Mouse (Mus musculus) megakaryocyte, embryonic 14.5 days (primary cell): Measurements from ENCODE around the gene Isg20. TPM values are rescaled to one million over a fixed set of nuclear protein-coding genes. Genes with fewer than 3 reads are reported as not detected.

ENCODE experiments used
- H3K27me3 ChIP-seq: replicated peaks from 2 replicates; pipeline ENCODE3; 2012; ENCODE audit warnings: inconsistent platforms
- H3K36me3 ChIP-seq: replicated peaks from 2 replicates; pipeline ENCODE3; 2012; ENCODE audit warnings: low read length, inconsistent platforms, mixed read lengths
- H3K4me1 ChIP-seq: 2 replicates; pipeline ENCODE4 v1.6.1; 2012; ENCODE audit warnings: inconsistent platforms
- H3K4me3 ChIP-seq: replicated peaks from 2 replicates; pipeline ENCODE3; 2012; ENCODE audit warnings: moderate library complexity, mild to moderate bottlenecking, inconsistent platforms
- H3K9me3 ChIP-seq: 2 replicates; pipeline ENCODE4 v1.6.1; 2012; ENCODE audit warnings: inconsistent platforms
- FLI1 ChIP-seq: IDR thresholded peaks from 2 replicates; pipeline ENCODE4 v1.6.1; 2012; ENCODE audit warnings: low read length, inconsistent platforms, mixed read lengths
- GATA1 ChIP-seq: IDR thresholded peaks from 3 replicates; pipeline ENCODE4 v1.6.1; 2012; ENCODE audit warnings: mixed read lengths, low read length, inconsistent platforms, borderline replicate concordance
- polyA plus RNA-seq: library from polyadenylated mRNA; stranded (reverse); fragments of >175 nt; gene quantifications from 2 replicates; pipeline ENCODE4 v1.2.3, GENCODE M21; 2012; ENCODE audit warnings: low replicate concordance; ENCODE audit not compliant: insufficient read depth

Gene Isg20
- polyA plus RNA-seq = 31.4 and 127 TPM in 2 replicates

GRCm38 (mm10) chr7:78912974-78913474, at the start of gene Isg20:
Gene Isg20 (plus strand): TSS chr7:78913424.
- Histone ChIP-seq H3K4me1 (peaks cover 90% of the 10 kb centered on the region), H3K4me3 (peak within 1 kb of the TSS; percentile 91), H3K36me3 (peaks cover 64% of the 10 kb centered on the region), H3K9me3 (no peaks in the 10 kb centered on the region), H3K27me3 (no peaks in the 10 kb centered on the region)
- no peak for TF ChIP-seq FLI1
- TF ChIP-seq GATA1 = no peak

- H3K4me3 ChIP-seq = no peak overlapping the region
Measured at GRCm38 (mm10) chr7:78863796-78864445, 49.3 kb upstream of the Isg20 start.

GRCm38 (mm10) chr7:78864446-78864802, 48.8 kb upstream of the Isg20 start:
- Histone ChIP-seq H3K4me3 (peak overlapping the region; percentile 0), H3K4me1 (peaks cover 55% of the 10 kb centered on the region), H3K9me3 (no peaks in the 10 kb centered on the region), H3K27me3 (peaks cover 2% of the 10 kb centered on the region), H3K36me3 (no peaks in the 10 kb centered on the region)
- TF ChIP-seq FLI1 (no peak), GATA1 (no peak)

More at GRCm38 (mm10) chr7:78863796-78864445, 49.3 kb upstream of the Isg20 start:
- H3K27me3 ChIP-seq = peaks cover 3% of the 10 kb centered on the region
- TF ChIP-seq FLI1 (no peak), GATA1 (no peak)
- H3K4me1 ChIP-seq = peaks cover 54% of the 10 kb centered on the region
- H3K9me3 ChIP-seq = no peaks in the 10 kb centered on the region
- no peaks in the 10 kb centered on the region for H3K36me3 ChIP-seq

- H3K4me1 ChIP-seq = peaks cover 55% of the 10 kb centered on the region
- H3K36me3 ChIP-seq = no peaks in the 10 kb centered on the region
- H3K27me3 ChIP-seq = no peaks in the 10 kb centered on the region
- TF ChIP-seq GATA1 (no peak), FLI1 (no peak)
- H3K4me3 ChIP-seq = no peak overlapping the region
- no peaks in the 10 kb centered on the region for H3K9me3 ChIP-seq
Measured at GRCm38 (mm10) chr7:78865212-78865949, 47.8 kb upstream of the Isg20 start.

DNA sequence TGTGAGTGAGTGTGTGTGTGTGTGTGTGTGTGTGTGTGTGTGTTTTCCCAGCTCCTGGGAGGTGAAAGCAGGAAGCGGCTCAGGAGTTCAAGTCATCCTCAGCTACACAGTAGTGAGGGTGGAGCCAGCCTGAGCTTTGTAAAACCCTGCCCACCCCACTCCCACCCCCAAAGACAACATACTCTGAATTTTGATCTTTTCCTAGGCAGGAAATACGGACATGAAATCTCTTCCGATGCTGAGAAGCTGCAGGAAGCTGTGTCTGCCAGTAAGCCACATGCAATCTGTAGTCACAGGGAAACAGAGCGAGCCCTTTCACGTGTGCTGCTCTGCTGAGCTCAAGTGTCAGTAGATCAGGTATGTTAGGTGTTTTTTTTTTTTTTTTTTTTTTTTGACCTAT, 44.5 kb upstream of the Isg20 start:
- Histone ChIP-seq H3K36me3 (no peaks in the 10 kb centered on the region), H3K4me3 (no peak overlapping the region), H3K9me3 (no peaks in the 10 kb centered on the region), H3K4me1 (peaks cover 37% of the 10 kb centered on the region), H3K27me3 (no peaks in the 10 kb centered on the region)
- TF ChIP-seq FLI1 (no peak), GATA1 (no peak)

DNA sequence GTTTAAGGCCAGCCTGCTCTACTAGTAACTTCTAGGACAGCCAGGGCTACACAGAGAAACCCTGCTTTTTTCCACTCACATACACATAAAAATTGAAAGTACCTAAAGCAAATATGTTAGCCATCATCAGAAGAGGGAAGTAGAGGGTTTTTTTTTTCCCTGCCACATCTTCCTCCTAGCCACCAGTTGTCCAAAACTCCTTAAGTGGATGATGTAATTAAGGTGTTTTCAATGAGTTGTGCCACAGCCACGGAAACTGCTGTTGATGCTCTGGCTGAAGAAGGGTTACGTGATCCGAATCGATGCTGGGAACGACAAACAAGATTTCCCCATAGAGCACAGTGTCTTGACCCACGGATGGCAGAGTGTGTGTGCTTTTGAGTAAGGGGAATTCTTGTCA, 40.9 kb upstream of the Isg20 start:
- H3K27me3 ChIP-seq = peaks cover 11% of the 10 kb centered on the region
- no peak overlapping the region for H3K4me3 ChIP-seq
- no peaks in the 10 kb centered on the region for H3K36me3 ChIP-seq
- TF ChIP-seq FLI1 = no peak
- no peak for TF ChIP-seq GATA1
- H3K4me1 ChIP-seq = peaks cover 7% of the 10 kb centered on the region
- no peaks in the 10 kb centered on the region for H3K9me3 ChIP-seq

DNA sequence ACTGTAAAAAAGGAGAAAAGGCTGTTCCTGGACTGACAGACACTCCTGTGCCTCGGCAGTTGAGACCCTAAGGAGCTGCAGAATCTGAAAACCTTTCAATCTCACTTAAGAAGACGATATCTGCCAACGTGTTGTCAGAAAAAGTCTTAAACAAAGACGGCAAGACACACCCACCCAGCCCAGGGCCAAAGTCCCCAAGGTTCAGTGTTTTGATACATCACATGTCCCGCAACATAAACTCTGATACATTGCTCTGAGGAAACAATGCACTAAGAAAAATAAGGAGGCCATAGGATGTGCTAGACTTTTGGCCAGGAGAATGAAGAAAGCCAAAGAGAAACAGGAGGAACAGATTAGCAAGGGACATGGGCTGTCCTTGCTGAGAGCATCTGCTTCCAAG, 40.4 kb upstream of the Isg20 start:
- Histone ChIP-seq H3K27me3 (peaks cover 13% of the 10 kb centered on the region), H3K9me3 (no peaks in the 10 kb centered on the region), H3K4me3 (no peak overlapping the region), H3K4me1 (peaks cover 7% of the 10 kb centered on the region), H3K36me3 (no peaks in the 10 kb centered on the region)
- TF ChIP-seq GATA1 (no peak), FLI1 (no peak)

GRCm38 (mm10) chr7:78881607-78882468, 31.4 kb upstream of the Isg20 start:
- no peaks in the 10 kb centered on the region for H3K9me3 ChIP-seq
- peaks cover 37% of the 10 kb centered on the region for H3K4me1 ChIP-seq
- H3K36me3 ChIP-seq = no peaks in the 10 kb centered on the region
- peaks cover 82% of the 10 kb centered on the region for H3K27me3 ChIP-seq
- peak overlapping the region; percentile 83 for H3K4me3 ChIP-seq
- no peak for TF ChIP-seq GATA1
- no peak for TF ChIP-seq FLI1

GRCm38 (mm10) chr7:78882469-78882837, 30.8 kb upstream of the Isg20 start:
- peaks cover 43% of the 10 kb centered on the region for H3K4me1 ChIP-seq
- TF ChIP-seq GATA1 (no peak), FLI1 (no peak)
- peaks cover 82% of the 10 kb centered on the region for H3K27me3 ChIP-seq
- H3K36me3 ChIP-seq = no peaks in the 10 kb centered on the region
- H3K9me3 ChIP-seq = no peaks in the 10 kb centered on the region
- peak overlapping the region; percentile 83 for H3K4me3 ChIP-seq
